Mouse (Mus musculus) heart, postnatal 0 days (tissue): ENCODE data around the gene Abcb5.
"Not testable (repeated sequence)": the region's sequence is repeated elsewhere in the genome, so short reads cannot be mapped to it uniquely, and the experiment has no call there.

Experiments used
- CTCF ChIP-seq: IDR thresholded peaks from 2 replicates; pipeline ENCODE4 v1.5.1; 2016; ENCODE audit warnings: antibody characterized with exemption, control low read depth, low read depth
- EP300 ChIP-seq: IDR thresholded peaks from 2 replicates; pipeline ENCODE4 v1.6.1; 2016; ENCODE audit warnings: antibody characterized with exemption, low read depth

DNA sequence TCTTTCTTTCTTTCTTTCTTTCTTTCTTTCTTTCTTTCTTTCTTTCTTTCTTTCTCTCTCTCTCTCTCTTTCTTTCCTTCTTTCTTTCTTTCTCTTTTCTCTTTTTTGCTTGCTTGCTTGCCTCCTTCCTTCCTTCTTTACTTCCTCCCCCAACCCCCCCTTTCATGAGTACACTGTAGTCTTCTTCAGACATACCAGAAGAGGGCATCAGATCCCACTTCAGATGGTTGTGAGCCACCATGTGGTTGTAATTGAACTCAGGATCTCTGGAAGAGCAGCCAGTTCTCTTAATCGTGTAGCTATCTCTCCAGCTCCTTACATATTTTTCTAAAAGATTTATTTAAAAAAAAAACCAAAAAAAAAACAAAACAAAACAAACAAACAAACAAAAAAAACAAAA lies 42.3 kb downstream of the Abcb5 start:
- TF ChIP-seq CTCF, EP300: not testable (repeated sequence)
